Mouse (Mus musculus) left cerebral cortex, adult 6 months (tissue): ENCODE results near the gene Nipsnap3b. TPM values are rescaled to one million over a fixed set of nuclear protein-coding genes. Genes with fewer than 3 reads are reported as not detected.

Experiments
- long read RNA-seq, 2 experiments: library from polyadenylated mRNA; unstranded; transcript quantifications; one replicate each; pipeline ENCODE4 v2.0.0; 2019 to 2020
- polyA plus RNA-seq: library from polyadenylated mRNA; unstranded; fragments of <200 nt; fragmentation: Nextera tagmentation; gene quantifications from 2 replicates; pipeline ENCODE4 v1.2.3, GENCODE M21; 2021

The Nipsnap3b gene
- 36.4 and 43.1 TPM in 2 replicates for polyA plus RNA-seq
- long read RNA-seq, experiment 1, transcript Nipsnap3b-201 (6 exons, 1,552 nt), result major isoform, 135 of 144 reads
- long read RNA-seq, experiment 1, partial matches to known transcripts, result 2 of 144 reads
- long read RNA-seq, experiment 1, other reads (novel, unspliced or antisense), result 7 of 144 reads
- long read RNA-seq, experiment 2, transcript Nipsnap3b-201 (6 exons, 1,552 nt), result major isoform, 54 of 62 reads
- long read RNA-seq, experiment 2, partial matches to known transcripts, result 3 of 62 reads
- long read RNA-seq, experiment 2, other reads (novel, unspliced or antisense), result 5 of 62 reads

DNA sequence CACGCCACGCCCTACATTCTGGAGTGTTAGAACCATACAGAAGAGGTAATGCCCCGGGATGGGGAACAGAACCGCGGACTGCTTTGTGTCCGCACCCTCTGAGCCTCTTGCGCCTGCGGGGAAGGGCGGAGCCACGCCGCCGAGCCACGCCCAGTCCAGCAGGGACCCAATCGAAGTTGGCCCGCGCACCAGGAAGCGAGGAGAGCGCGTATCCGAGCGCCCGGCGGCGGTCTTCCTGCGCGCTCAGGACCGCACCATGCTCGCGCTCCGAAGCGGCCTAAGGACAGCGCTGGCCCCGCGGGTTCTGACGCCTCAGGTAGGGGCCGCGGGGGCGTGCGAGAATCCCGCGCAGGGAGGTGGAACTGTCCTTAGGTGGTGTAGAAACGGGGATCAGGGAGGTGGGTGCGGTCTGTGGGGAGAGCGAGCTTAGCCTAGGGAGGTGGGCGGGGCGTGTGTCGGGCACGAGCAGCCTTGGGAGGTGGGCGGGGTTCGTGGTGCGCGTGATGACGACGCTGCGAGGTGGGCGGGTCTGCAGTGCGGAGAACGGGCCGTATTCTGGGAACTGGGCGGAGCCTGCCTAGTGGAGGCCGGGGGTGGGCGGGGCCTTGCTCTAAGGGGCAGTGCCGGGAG, at the start of gene Nipsnap3b:
Gene Nipsnap3b, plus strand, starts transcription at position 149 of the 630 bp plus-strand sequence.

DNA sequence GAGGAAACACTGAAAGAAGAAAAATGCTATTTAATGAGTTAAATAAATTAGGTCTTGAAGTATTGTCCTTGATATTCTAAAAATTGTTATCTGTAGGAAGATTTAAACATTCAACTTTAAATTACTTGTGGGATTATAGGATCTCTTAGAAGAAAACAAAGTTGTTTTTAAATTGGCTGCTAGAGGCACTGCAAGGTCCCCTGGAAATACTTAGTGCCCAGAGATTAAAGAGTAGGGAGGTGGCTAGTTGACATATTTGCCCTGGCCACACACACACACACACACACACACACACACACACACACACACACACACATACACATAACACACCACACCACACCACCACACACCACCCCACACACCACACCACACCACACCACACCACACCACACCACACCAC, 47.4 kb upstream of the Nipsnap3b start, which contains the start of gene Olfr270:
Gene Olfr270, plus strand, starts transcription at position 301 of the 400 bp plus-strand sequence.

DNA sequence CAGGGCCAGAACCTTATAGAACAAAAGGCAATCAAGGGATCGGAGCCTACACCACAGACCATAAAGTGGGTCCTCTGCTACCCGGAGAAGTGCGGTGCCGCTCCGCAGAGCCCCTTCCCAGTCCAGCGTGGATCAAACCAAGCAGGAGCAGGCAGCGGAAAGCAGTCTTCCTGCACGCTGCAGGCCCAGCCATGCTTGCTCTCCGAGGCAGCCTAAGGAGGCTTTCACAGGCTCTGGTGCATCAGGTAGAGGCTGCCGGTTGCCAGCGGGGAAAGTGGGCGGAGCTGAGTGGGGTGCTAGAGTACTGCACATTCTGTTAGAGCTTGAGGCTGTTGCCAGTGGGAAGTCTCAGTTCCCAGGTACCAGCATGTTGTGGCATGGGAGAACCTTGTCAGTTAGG, 22.4 kb upstream of the Nipsnap3b start, which contains the start of gene Nipsnap3a:
Gene Nipsnap3a, plus strand, starts transcription at position 25 of the 400 bp plus-strand sequence.

Other genes starting within 250 kb of the Nipsnap3b start
- gene Olfr275, start 197.3 kb upstream of the Nipsnap3b start, polyA plus RNA-seq, result not detected in 2 replicates
- not detected in 2 replicates for gene Olfr273, start 152.6 kb upstream of the Nipsnap3b start, polyA plus RNA-seq
- gene Olfr272, start 92.7 kb upstream of the Nipsnap3b start, polyA plus RNA-seq, result not detected in 2 replicates
- not detected in 2 replicates for gene Olfr270, start 47.3 kb upstream of the Nipsnap3b start, polyA plus RNA-seq
- not detected in 2 replicates for gene Nipsnap3a, start 22.6 kb upstream of the Nipsnap3b start, polyA plus RNA-seq
- gene Abca1, start 148.0 kb downstream of the Nipsnap3b start, polyA plus RNA-seq, result 1.5 and 1.7 TPM in 2 replicates